Mouse (Mus musculus) kidney, postnatal 10 days (tissue): ENCODE data around the gene Lmo2.
A peak's percentile ranks its signal among the peaks of the same experiment; 100 is the strongest.

Experiments used
- DNase-seq: peaks from one replicate; pipeline ENCODE4 v3.0.0; 2021; ENCODE audit warnings: mixed read lengths

The Lmo2 gene

GRCm38 (mm10) chr2:103944859-103945258 lies 12.9 kb upstream of the Lmo2 start:
- DNase-seq, result no peak

GRCm38 (mm10) chr2:103945571-103946092 lies 12.2 kb upstream of the Lmo2 start:
- no peak for DNase-seq

GRCm38 (mm10) chr2:103946892-103947291 lies 10.9 kb upstream of the Lmo2 start:
- DNase-seq, result no peak

- DNase-seq, result no peak
These were observed 9.7 kb upstream of the Lmo2 start for GRCm38 (mm10) chr2:103947982-103948655.

- DNase-seq, result no peak
These were observed 4.5 kb upstream of the Lmo2 start for GRCm38 (mm10) chr2:103953050-103953835.

GRCm38 (mm10) chr2:103955714-103956113 lies 2.1 kb upstream of the Lmo2 start:
- no peak for DNase-seq

- no peak for DNase-seq
These were observed 919 bp upstream of the Lmo2 start for GRCm38 (mm10) chr2:103956867-103957266.

- no peak for DNase-seq
These were observed 848 bp downstream of the Lmo2 start for GRCm38 (mm10) chr2:103958634-103959033.

- no peak for DNase-seq
These were observed 1.3 kb downstream of the Lmo2 start for GRCm38 (mm10) chr2:103959066-103959465.

GRCm38 (mm10) chr2:103959574-103959973 lies 1.8 kb downstream of the Lmo2 start:
- DNase-seq, result no peak

GRCm38 (mm10) chr2:103962349-103962748 lies 4.6 kb downstream of the Lmo2 start:
- no peak for DNase-seq

- no peak for DNase-seq
These were observed 7.6 kb downstream of the Lmo2 start for GRCm38 (mm10) chr2:103965391-103965790.

GRCm38 (mm10) chr2:103968186-103968585 lies 10.4 kb downstream of the Lmo2 start:
- no peak for DNase-seq

- no peak for DNase-seq
These were observed 11.2 kb downstream of the Lmo2 start for GRCm38 (mm10) chr2:103968919-103969436.

GRCm38 (mm10) chr2:103969437-103970040 lies 11.8 kb downstream of the Lmo2 start:
- peak; percentile 78 for DNase-seq

GRCm38 (mm10) chr2:103970041-103970790 lies 12.4 kb downstream of the Lmo2 start:
- DNase-seq, result peak; percentile 76

GRCm38 (mm10) chr2:103970791-103971649 lies 13.2 kb downstream of the Lmo2 start:
- DNase-seq, result no peak

- DNase-seq, result no peak
These were observed 14.1 kb downstream of the Lmo2 start for GRCm38 (mm10) chr2:103971838-103972237.

GRCm38 (mm10) chr2:103975904-103976303 lies 18.1 kb downstream of the Lmo2 start:
- DNase-seq, result no peak

GRCm38 (mm10) chr2:103977216-103977615 lies 19.4 kb downstream of the Lmo2 start:
- no peak for DNase-seq

GRCm38 (mm10) chr2:103977716-103978115 lies 19.9 kb downstream of the Lmo2 start:
- DNase-seq, result no peak

- DNase-seq, result peak; percentile 90
These were observed 24.5 kb downstream of the Lmo2 start for GRCm38 (mm10) chr2:103982250-103982649.
